Mouse (Mus musculus): ENCODE results near the gene Tprn.

- TF ChIP-seq POLR2A (IDR thresholded peaks at IDR 0.05; ENCODE audit: borderline replicate concordance, low read depth, low read length) (no peak), CTCF (IDR thresholded peaks at IDR 0.05; ENCODE audit: low read depth, low read length) (no peak)
Measured at GRCm38 (mm10) chr2:25318119-25318966, 55.9 kb downstream of the Tprn start.
